Mouse (Mus musculus): ENCODE measurements around the gene Kitl. TPM values are rescaled to one million over a fixed set of nuclear protein-coding genes. Genes with fewer than 3 reads are reported as not detected.
A peak's percentile ranks its signal among the peaks of the same experiment; 100 is the strongest.

Gene Kitl
- polyA plus RNA-seq, 1 experiment from 2014 or later: 8.2 TPM

- Histone ChIP-seq H3K9ac (replicated peaks) (no peak overlapping the region), H3K27me3 (peaks cover 3% of the 10 kb centered on the region; the same call in 1 of the 2 replicates), H3K27ac (no peak overlapping the region), H3K36me3 (no peaks in the 10 kb centered on the region), H3K4me3 (replicated peaks) (no peak overlapping the region), H3K9me3 (no peaks in the 10 kb centered on the region), H3K4me2 (no peak overlapping the region), H3K4me1 (replicated peaks) (0 out of 2 replicates have a peak, but pooled peaks cover 2% of the 10 kb centered on the region)
- WGBS: 82% methylated on average over 12 of the region's 12 CpGs
- no peak for ATAC-seq (ENCODE audit: insufficient number of reproducible peaks, insufficient read depth, low FRiP score, low TSS enrichment, low read depth)
These were observed 15.6 kb downstream of the Kitl start for GRCm38 (mm10) chr10:100030980-100031516.

- WGBS: 31% methylated on average over 11 of the region's 11 CpGs
- no peak overlapping the region for H3K4me2 ChIP-seq
- no peak for ATAC-seq (ENCODE audit: insufficient number of reproducible peaks, insufficient read depth, low FRiP score, low TSS enrichment, low read depth)
These were observed 16.2 kb downstream of the Kitl start for GRCm38 (mm10) chr10:100031631-100032030.

GRCm38 (mm10) chr10:100032566-100032965 is 17.1 kb downstream of the Kitl start:
- H3K27ac ChIP-seq: no peak overlapping the region
- no peaks in the 10 kb centered on the region for H3K9me3 ChIP-seq
- 71% methylated on average over 3 of the region's 3 CpGs for WGBS
- no peak overlapping the region for H3K4me3 ChIP-seq (replicated peaks)
- ATAC-seq (ENCODE audit: insufficient number of reproducible peaks, insufficient read depth, low FRiP score, low TSS enrichment, low read depth): no peak
- H3K36me3 ChIP-seq: no peaks in the 10 kb centered on the region
- H3K4me2 ChIP-seq: no peak overlapping the region
- no peak overlapping the region for H3K9ac ChIP-seq (replicated peaks)
- peaks cover 7% of the 10 kb centered on the region; the same call in 1 of the 2 replicates for H3K4me1 ChIP-seq (replicated peaks)
- H3K27me3 ChIP-seq: peaks cover 3% of the 10 kb centered on the region; the same call in 1 of the 2 replicates

More at GRCm38 (mm10) chr10:100031631-100032030, 16.2 kb downstream of the Kitl start:
- Histone ChIP-seq H3K4me3 (replicated peaks) (no peak overlapping the region), H3K27ac (no peak overlapping the region), H3K9me3 (no peaks in the 10 kb centered on the region), H3K36me3 (no peaks in the 10 kb centered on the region), H3K4me1 (replicated peaks) (0 out of 2 replicates have a peak, but pooled peaks cover 2% of the 10 kb centered on the region), H3K9ac (replicated peaks) (no peak overlapping the region), H3K27me3 (peaks cover 3% of the 10 kb centered on the region; the same call in 1 of the 2 replicates)

GRCm38 (mm10) chr10:100036021-100036420 is 20.6 kb downstream of the Kitl start:
- H3K9ac ChIP-seq (replicated peaks): no peak overlapping the region
- H3K36me3 ChIP-seq: no peaks in the 10 kb centered on the region
- H3K27ac ChIP-seq: no peak overlapping the region
- H3K4me2 ChIP-seq: no peak overlapping the region
- no peaks in the 10 kb centered on the region for H3K9me3 ChIP-seq
- H3K4me1 ChIP-seq (replicated peaks): peaks cover 28% of the 10 kb centered on the region
- peaks cover under 1% of the 10 kb centered on the region; the same call in 1 of the 2 replicates for H3K27me3 ChIP-seq
- H3K4me3 ChIP-seq (replicated peaks): no peak overlapping the region
- ATAC-seq (ENCODE audit: insufficient number of reproducible peaks, insufficient read depth, low FRiP score, low TSS enrichment, low read depth): no peak
- 75% methylated on average over 4 of the region's 4 CpGs for WGBS

GRCm38 (mm10) chr10:100038342-100038898 is 23.0 kb downstream of the Kitl start:
- no peak overlapping the region for H3K27ac ChIP-seq
- 34% methylated on average over 12 of the region's 12 CpGs for WGBS

GRCm38 (mm10) chr10:100038994-100039393 is 23.6 kb downstream of the Kitl start:
- H3K27ac ChIP-seq: no peak overlapping the region
- H3K36me3 ChIP-seq: no peaks in the 10 kb centered on the region
- no peak overlapping the region for H3K4me3 ChIP-seq (replicated peaks)
- H3K9ac ChIP-seq (replicated peaks): no peak overlapping the region
- no peak for ATAC-seq (ENCODE audit: insufficient number of reproducible peaks, insufficient read depth, low FRiP score, low TSS enrichment, low read depth)
- peaks cover 29% of the 10 kb centered on the region for H3K4me1 ChIP-seq (replicated peaks)
- no peaks in the 10 kb centered on the region for H3K27me3 ChIP-seq
- no peak overlapping the region for H3K4me2 ChIP-seq
- WGBS: 83% methylated on average over 8 of the region's 8 CpGs
- H3K9me3 ChIP-seq: no peaks in the 10 kb centered on the region

More at GRCm38 (mm10) chr10:100038342-100038898, 23.0 kb downstream of the Kitl start:
- ATAC-seq (ENCODE audit: insufficient number of reproducible peaks, insufficient read depth, low FRiP score, low TSS enrichment, low read depth): no peak
- Histone ChIP-seq H3K4me1 (replicated peaks) (peaks cover 29% of the 10 kb centered on the region), H3K9me3 (no peaks in the 10 kb centered on the region), H3K36me3 (no peaks in the 10 kb centered on the region), H3K9ac (replicated peaks) (no peak overlapping the region), H3K27me3 (no peaks in the 10 kb centered on the region), H3K4me3 (replicated peaks) (no peak overlapping the region), H3K4me2 (no peak overlapping the region)

- Histone ChIP-seq H3K27me3 (no peaks in the 10 kb centered on the region), H3K27ac (no peak overlapping the region), H3K4me1 (replicated peaks) (peaks cover 15% of the 10 kb centered on the region), H3K9ac (replicated peaks) (no peak overlapping the region), H3K4me2 (no peak overlapping the region), H3K9me3 (no peaks in the 10 kb centered on the region), H3K4me3 (replicated peaks) (no peak overlapping the region), H3K36me3 (no peaks in the 10 kb centered on the region)
- WGBS: 78% methylated on average over 5 of the region's 5 CpGs
- ATAC-seq (ENCODE audit: insufficient number of reproducible peaks, insufficient read depth, low FRiP score, low TSS enrichment, low read depth): no peak
These were observed 28.3 kb downstream of the Kitl start for GRCm38 (mm10) chr10:100043748-100044147.

- no peaks in the 10 kb centered on the region for H3K27me3 ChIP-seq
- peaks cover 15% of the 10 kb centered on the region for H3K4me1 ChIP-seq (replicated peaks)
These were observed 28.7 kb downstream of the Kitl start for GRCm38 (mm10) chr10:100044153-100044552.

GRCm38 (mm10) chr10:100051146-100051783 is 35.8 kb downstream of the Kitl start:
- no peak for ATAC-seq (ENCODE audit: insufficient number of reproducible peaks, insufficient read depth, low FRiP score, low TSS enrichment, low read depth)
- Histone ChIP-seq H3K36me3 (no peaks in the 10 kb centered on the region), H3K27ac (no peak overlapping the region), H3K4me3 (replicated peaks) (no peak overlapping the region), H3K9me3 (no peaks in the 10 kb centered on the region), H3K27me3 (no peaks in the 10 kb centered on the region), H3K9ac (replicated peaks) (no peak overlapping the region), H3K4me1 (replicated peaks) (no peaks in the 10 kb centered on the region), H3K4me2 (peak overlapping the region; percentile 16; the same call in 1 of the 2 replicates)
- 24% methylated on average over 10 of the region's 10 CpGs for WGBS

More at GRCm38 (mm10) chr10:100044153-100044552, 28.7 kb downstream of the Kitl start:
- no peaks in the 10 kb centered on the region for H3K9me3 ChIP-seq
- no peak overlapping the region for H3K4me3 ChIP-seq (replicated peaks)
- H3K4me2 ChIP-seq: no peak overlapping the region
- ATAC-seq (ENCODE audit: insufficient number of reproducible peaks, insufficient read depth, low FRiP score, low TSS enrichment, low read depth): no peak
- H3K27ac ChIP-seq: no peak overlapping the region
- no peak overlapping the region for H3K9ac ChIP-seq (replicated peaks)
- H3K36me3 ChIP-seq: no peaks in the 10 kb centered on the region
- WGBS: 94% methylated on average over 6 of the region's 6 CpGs

- Histone ChIP-seq H3K4me2 (no peak overlapping the region), H3K27me3 (no peaks in the 10 kb centered on the region), H3K4me3 (replicated peaks) (no peak overlapping the region), H3K9ac (replicated peaks) (no peak overlapping the region), H3K36me3 (no peaks in the 10 kb centered on the region), H3K9me3 (no peaks in the 10 kb centered on the region), H3K27ac (no peak overlapping the region), H3K4me1 (replicated peaks) (no peaks in the 10 kb centered on the region)
- WGBS: 96% methylated on average over 4 of the region's 4 CpGs
- no peak for ATAC-seq (ENCODE audit: insufficient number of reproducible peaks, insufficient read depth, low FRiP score, low TSS enrichment, low read depth)
These were observed 37.0 kb downstream of the Kitl start for GRCm38 (mm10) chr10:100052404-100052803.

GRCm38 (mm10) chr10:100052911-100053310 is 37.5 kb downstream of the Kitl start:
- Histone ChIP-seq H3K27me3 (no peaks in the 10 kb centered on the region), H3K9me3 (no peaks in the 10 kb centered on the region), H3K27ac (no peak overlapping the region), H3K9ac (replicated peaks) (no peak overlapping the region), H3K36me3 (no peaks in the 10 kb centered on the region), H3K4me1 (replicated peaks) (no peaks in the 10 kb centered on the region), H3K4me3 (replicated peaks) (no peak overlapping the region), H3K4me2 (no peak overlapping the region)
- WGBS: 59% methylated on average over 4 of the region's 4 CpGs
- no peak for ATAC-seq (ENCODE audit: insufficient number of reproducible peaks, insufficient read depth, low FRiP score, low TSS enrichment, low read depth)

Measured in limb, embryonic 12.5 days (tissue).